In the genomic region with DNA sequence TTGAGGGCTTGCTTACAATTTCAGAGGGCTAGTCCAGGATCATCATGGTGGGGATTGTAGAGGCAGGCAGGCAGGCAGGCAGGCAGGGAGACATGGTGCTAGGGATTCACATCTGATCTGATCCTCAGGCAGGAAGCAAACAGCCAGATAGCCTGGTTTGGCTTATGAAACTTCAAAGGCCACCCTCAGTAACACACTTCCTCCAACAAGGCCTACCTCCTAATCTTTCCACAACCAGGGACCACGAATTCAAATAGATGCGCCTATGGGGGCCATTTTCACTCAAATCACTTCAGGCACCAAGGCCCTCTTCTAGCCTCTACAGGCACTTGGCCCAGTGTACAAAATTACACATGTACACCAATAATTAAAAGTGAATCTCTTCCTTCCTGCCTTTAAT, we compare ENCODE assay signal across 20 mouse cellular contexts.
"Had no signal": no experiment of that assay in that cellular context is flagged by ENCODE, and none has a peak within 500 bp of the region (broad histone marks: within the 10 kb centered on the region; RNA-seq: fewer than 3 reads in every experiment).

No protein-coding gene starts in this region.

- H3K27ac ChIP-seq: kidney, postnatal 0 days; layer of hippocampus, adult 2 months; left cerebral cortex, adult 2 months; liver, embryonic 13.5 days; midbrain, embryonic 10.5 days; neural tube, embryonic 12.5 days; neural tube, embryonic 15.5 days; stomach, embryonic 15.5 days had no signal

- H3K4me3 ChIP-seq: layer of hippocampus, adult 2 months; left cerebral cortex, adult 2 months; liver, embryonic 13.5 days; megakaryocyte, embryonic 14.5 days; midbrain, embryonic 10.5 days; neural tube, embryonic 12.5 days; neural tube, embryonic 15.5 days; stomach, embryonic 15.5 days had no signal

- H3K4me2 ChIP-seq: liver, embryonic 13.5 days; neural tube, embryonic 12.5 days; neural tube, embryonic 15.5 days; stomach, embryonic 15.5 days had no signal

- H3K27me3 ChIP-seq: liver, embryonic 13.5 days; megakaryocyte, embryonic 14.5 days; neural tube, embryonic 12.5 days; neural tube, embryonic 15.5 days; stomach, embryonic 15.5 days had no signal

- DNase-seq: kidney, adult 11 months; kidney, postnatal 25 days; layer of hippocampus, adult 9-11 months; liver, embryonic 13.5 days; lung, adult 2 months; lung, postnatal 14 days; lung, postnatal 4 days; midbrain, embryonic 14.5 days; right cerebral cortex, adult 18-20 months; right cerebral cortex, postnatal 14 days; right cerebral cortex, postnatal 4 days; thymus, postnatal 25 days had no signal

- H3K9ac ChIP-seq: liver, embryonic 13.5 days; neural tube, embryonic 12.5 days; neural tube, embryonic 15.5 days; stomach, embryonic 15.5 days had no signal

- H3K4me1 ChIP-seq: midbrain, embryonic 10.5 days; neural tube, embryonic 12.5 days; stomach, embryonic 15.5 days had no signal

- H3K9me3 ChIP-seq: liver, embryonic 13.5 days; megakaryocyte, embryonic 14.5 days; midbrain, embryonic 10.5 days; neural tube, embryonic 12.5 days; neural tube, embryonic 15.5 days; stomach, embryonic 15.5 days had no signal
